Mouse (Mus musculus) intestine, embryonic 16.5 days (tissue): ENCODE data around the gene Lrrc8a. TPM values are rescaled to one million over a fixed set of nuclear protein-coding genes. Genes with fewer than 3 reads are reported as not detected.

ENCODE experiments used
- ATAC-seq: fragments of 200-750 bp; cut with Nextera tagmentation; 2 replicates; pipeline ENCODE4 v1.8.0; 2017; ENCODE audit warnings: moderate TSS enrichment, moderate library complexity
- H3K27ac ChIP-seq: fragments of 300-500 bp; sonication (generic); 2 replicates; pipeline ENCODE4 v1.5.1; 2014; ENCODE audit warnings: mild to moderate bottlenecking, low read length
- H3K27me3 ChIP-seq: fragments of 300-500 bp; sonication (generic); replicated peaks from 2 replicates; pipeline ENCODE4 v1.6.1; 2014; ENCODE audit warnings: low read length, control low read depth, mixed read lengths; ENCODE audit not compliant: control insufficient read depth, insufficient read depth
- H3K36me3 ChIP-seq: fragments of 300-500 bp; sonication (generic); 2 replicates; pipeline ENCODE4 v1.6.1; 2014; ENCODE audit warnings: low read length, control low read depth; ENCODE audit not compliant: control insufficient read depth, insufficient read depth
- H3K4me1 ChIP-seq: fragments of 300-500 bp; sonication (generic); 2 replicates; pipeline ENCODE4 v1.6.1; 2014; ENCODE audit warnings: low read length, control low read depth, mixed read lengths; ENCODE audit not compliant: control insufficient read depth, insufficient read depth
- H3K4me2 ChIP-seq: fragments of 300-500 bp; sonication (generic); 2 replicates; pipeline ENCODE4 v1.6.1; 2014; ENCODE audit warnings: low read depth, low read length, control low read depth
- H3K4me3 ChIP-seq: fragments of 300-500 bp; sonication (generic); 2 replicates; pipeline ENCODE4 v1.5.1; 2014; ENCODE audit warnings: mild to moderate bottlenecking, low read length
- H3K9ac ChIP-seq: fragments of 300-500 bp; sonication (generic); 2 replicates; pipeline ENCODE4 v1.6.1; 2014; ENCODE audit warnings: low read depth, low read length
- H3K9me3 ChIP-seq: fragments of 300-500 bp; sonication (generic); 2 replicates; pipeline ENCODE4 v1.6.1; 2016; ENCODE audit warnings: low read length, control low read depth; ENCODE audit not compliant: control insufficient read depth
- WGBS: fragments of 180-500 bp; shearing (Covaris S2); extraction: QIAGEN DNeasy Blood & Tissue Kit; methylation state at CpG from one replicate; pipeline ENCODE4 v1.1.7; 2014; 5-methylcytosine and 5-hydroxymethylcytosine counted together
- polyA plus RNA-seq: library from polyadenylated mRNA; unstranded; fragments of >200 nt; fragmentation: Nextera tagmentation; extraction: Ambion mirVana; gene quantifications from 2 replicates; pipeline ENCODE4 v1.2.1, GENCODE M21; 2015

The Lrrc8a gene
- polyA plus RNA-seq, 1 experiment from 2014 or later = 37.4 TPM

DNA sequence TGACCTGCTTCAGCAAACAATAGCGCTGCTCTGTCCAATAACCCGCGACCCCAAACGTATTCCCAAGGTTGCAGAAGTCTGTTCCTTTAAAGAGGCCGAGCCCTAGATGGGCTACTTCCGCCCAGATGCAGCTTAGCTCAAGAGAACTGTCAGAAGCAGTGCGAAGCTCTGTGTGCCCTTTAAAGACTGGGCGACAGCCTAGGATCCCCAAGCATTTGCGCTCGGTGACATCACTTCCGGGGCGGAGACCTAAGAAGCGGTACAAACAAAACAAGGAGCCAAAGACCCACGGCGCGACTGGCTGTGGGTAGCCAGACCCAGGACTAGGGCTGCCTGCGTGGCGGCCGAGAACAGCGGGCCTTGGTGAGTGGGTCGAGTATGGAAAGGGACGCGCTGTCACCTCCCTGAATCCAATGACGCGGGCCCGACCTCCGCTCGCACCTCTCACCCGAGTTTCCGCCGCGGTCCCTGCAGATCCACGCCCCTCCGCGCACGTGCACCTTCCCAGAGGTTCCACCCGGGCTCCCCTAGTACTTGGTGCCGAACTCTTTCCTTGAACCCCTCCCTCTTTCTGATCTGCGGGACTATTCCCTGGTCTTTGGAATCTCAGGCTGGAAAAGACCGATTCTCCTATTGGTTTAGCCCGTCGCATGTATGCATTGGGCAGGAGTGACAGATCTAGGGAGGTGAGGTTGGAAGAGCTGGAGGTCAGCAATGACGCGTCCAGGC, 31.7 kb upstream of the Lrrc8a start, which contains the start of gene Kyat1:
Gene Kyat1 (minus strand): TSS at position 219 of the 729 bp plus-strand sequence.
- peak within 1 kb of the TSS; percentile 77 for H3K4me3 ChIP-seq
- H3K9me3 ChIP-seq = no peaks in the 10 kb centered on the region
- no peaks in the 10 kb centered on the region for H3K36me3 ChIP-seq
- H3K27me3 ChIP-seq = no peaks in the 10 kb centered on the region
- ATAC-seq = peak; percentile 97
- H3K9ac ChIP-seq = peak within 1 kb of the TSS; percentile 81
- WGBS = under 1% methylated on average over 44 of the region's 44 CpGs
- peak within 1 kb of the TSS; percentile 88 for H3K4me2 ChIP-seq
- peak within 1 kb of the TSS; percentile 86 for H3K27ac ChIP-seq
- H3K4me1 ChIP-seq = peaks cover 12% of the 10 kb centered on the region

DNA sequence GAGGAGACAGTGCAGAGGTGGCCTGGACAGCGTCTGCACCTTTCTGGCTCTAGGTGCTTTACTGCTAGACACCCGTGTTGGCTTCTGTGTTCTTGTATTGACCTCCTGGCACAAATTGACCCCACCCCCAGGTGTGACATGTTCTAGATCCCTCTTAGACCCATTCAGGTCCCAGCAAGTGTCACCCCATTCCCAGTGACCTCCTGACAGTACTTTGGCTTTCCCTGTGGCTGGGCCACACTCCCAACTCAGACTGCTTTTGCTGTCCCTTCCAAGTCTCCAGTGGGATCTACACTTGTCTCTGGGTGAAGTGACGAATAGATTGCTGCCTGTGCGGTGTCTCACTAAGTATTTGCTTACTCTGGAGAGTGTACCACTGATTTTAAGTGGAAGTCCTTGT, 30.1 kb upstream of the Lrrc8a start:
- Histone ChIP-seq H3K27ac (no peak overlapping the region), H3K27me3 (no peaks in the 10 kb centered on the region), H3K9me3 (no peaks in the 10 kb centered on the region), H3K4me1 (peaks cover 12% of the 10 kb centered on the region), H3K4me3 (no peak overlapping the region), H3K9ac (no peak overlapping the region), H3K4me2 (no peak overlapping the region), H3K36me3 (no peaks in the 10 kb centered on the region)
- WGBS = 82% methylated on average over 4 of the region's 4 CpGs
- no peak for ATAC-seq

DNA sequence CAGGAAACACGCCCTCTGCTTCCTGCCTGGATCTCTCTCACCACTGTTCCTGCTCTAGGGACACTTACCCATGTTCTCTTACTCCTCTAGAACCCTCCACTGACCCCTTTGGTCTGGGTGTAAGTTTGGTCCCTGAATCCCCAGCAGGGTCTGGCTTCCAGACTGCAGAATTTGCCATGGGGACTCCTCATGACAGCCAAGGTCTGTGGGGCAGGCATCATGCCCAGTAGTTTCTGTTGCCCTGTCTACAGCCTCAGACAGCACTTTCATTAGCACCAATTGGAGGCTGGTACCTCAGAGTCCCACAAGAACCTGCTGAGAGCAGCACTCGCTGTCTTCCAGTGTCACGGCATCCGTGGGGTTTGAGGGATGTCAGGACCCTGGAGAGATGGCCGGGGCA, 29.6 kb upstream of the Lrrc8a start:
- H3K4me1 ChIP-seq = peaks cover 12% of the 10 kb centered on the region
- 82% methylated on average over 5 of the region's 5 CpGs for WGBS
- no peak for ATAC-seq
- H3K27me3 ChIP-seq = no peaks in the 10 kb centered on the region
- H3K4me2 ChIP-seq = no peak overlapping the region
- no peaks in the 10 kb centered on the region for H3K36me3 ChIP-seq
- H3K9ac ChIP-seq = no peak overlapping the region
- H3K9me3 ChIP-seq = no peaks in the 10 kb centered on the region
- no peak overlapping the region for H3K4me3 ChIP-seq
- H3K27ac ChIP-seq = no peak overlapping the region

DNA sequence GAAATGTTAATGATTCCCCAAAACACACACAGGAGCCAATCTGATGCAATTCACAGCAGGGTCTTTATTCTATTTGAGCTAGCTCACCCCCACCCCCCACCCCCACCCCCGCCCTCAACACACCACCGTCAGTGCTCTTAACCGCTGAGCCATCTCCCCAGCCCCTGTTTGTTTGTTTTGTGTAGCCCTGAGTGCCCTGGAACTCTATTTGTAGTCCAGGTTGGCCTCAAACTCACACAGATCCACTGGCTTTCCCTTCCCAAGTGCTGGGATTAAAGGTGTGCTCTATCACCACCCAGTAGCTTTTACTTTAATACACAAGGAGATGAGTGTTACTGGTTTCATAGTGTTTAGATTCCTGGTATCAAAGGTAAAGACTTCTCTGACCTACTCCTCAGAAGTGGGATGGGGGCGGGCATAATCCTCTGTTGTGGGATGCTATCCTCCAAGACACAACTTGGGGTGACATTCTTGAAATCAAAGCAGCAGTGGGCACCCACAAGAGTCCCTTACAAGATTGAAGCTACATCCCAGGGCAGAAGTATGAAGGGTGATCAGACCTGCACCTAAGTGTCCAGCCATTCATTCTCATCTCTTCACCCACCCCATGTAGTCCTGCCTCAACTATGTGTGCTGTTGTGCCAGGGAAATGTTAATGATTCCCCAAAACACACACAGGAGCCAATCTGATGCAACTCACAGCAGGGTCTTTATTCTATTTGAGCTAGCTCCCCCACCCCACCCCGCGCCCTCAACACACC, 25.9 kb upstream of the Lrrc8a start:
- 71% methylated on average over 6 of the region's 6 CpGs for WGBS
- no peak overlapping the region for H3K9ac ChIP-seq
- no peak overlapping the region for H3K4me2 ChIP-seq
- no peak overlapping the region for H3K4me3 ChIP-seq
- no peaks in the 10 kb centered on the region for H3K9me3 ChIP-seq
- no peaks in the 10 kb centered on the region for H3K27me3 ChIP-seq
- H3K36me3 ChIP-seq = no peaks in the 10 kb centered on the region
- no peak overlapping the region for H3K27ac ChIP-seq
- peaks cover 2% of the 10 kb centered on the region; the same call in 1 of the 2 replicates for H3K4me1 ChIP-seq
- no peak for ATAC-seq

DNA sequence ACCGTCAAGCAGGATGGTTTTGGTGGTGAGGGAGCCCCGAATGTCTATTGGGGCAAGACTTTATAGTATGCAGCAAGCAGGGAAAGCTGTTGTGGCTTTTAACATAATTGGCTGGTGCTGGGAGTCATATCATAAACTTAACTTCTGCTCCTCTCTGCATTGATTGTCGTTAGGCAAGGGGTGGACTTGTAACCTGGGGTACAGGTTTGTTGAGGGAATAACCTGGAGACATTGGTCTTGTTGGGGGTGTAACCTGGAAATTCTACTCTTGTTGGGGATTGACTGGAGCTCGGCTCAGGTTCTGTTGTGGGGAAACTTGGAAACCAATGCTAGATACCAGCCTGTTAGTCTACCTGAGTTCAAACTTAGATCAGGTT, 25.4 kb upstream of the Lrrc8a start:
- Histone ChIP-seq H3K27me3 (no peaks in the 10 kb centered on the region), H3K4me3 (no peak overlapping the region), H3K27ac (no peak overlapping the region), H3K9ac (no peak overlapping the region), H3K36me3 (no peaks in the 10 kb centered on the region), H3K9me3 (no peaks in the 10 kb centered on the region), H3K4me2 (no peak overlapping the region), H3K4me1 (no peaks in the 10 kb centered on the region)
- ATAC-seq = no peak
- WGBS = 65% methylated on average over 4 of the region's 4 CpGs

DNA sequence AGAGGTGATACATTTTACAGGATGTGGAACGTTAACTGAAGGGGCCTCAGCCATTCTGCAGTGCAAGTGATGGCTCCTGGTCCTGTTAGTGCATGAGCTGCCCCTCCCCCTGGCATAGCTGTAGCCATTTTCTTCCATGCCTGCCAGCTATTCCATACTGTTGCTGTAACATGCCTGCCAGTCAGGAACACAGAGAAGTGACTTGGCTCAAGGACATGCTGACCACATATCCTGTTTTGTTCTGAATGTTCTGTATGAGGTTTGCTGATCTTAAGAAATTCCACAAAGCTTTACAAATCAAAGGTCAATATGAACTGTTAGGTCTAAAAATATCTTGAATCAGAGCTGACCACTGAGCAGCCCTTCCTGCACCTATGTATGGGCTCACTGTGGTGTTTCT, 24.6 kb upstream of the Lrrc8a start:
- ATAC-seq = no peak
- Histone ChIP-seq H3K27me3 (no peaks in the 10 kb centered on the region), H3K27ac (no peak overlapping the region), H3K4me1 (no peaks in the 10 kb centered on the region), H3K4me3 (no peak overlapping the region), H3K9ac (no peak overlapping the region), H3K36me3 (no peaks in the 10 kb centered on the region), H3K4me2 (no peak overlapping the region), H3K9me3 (no peaks in the 10 kb centered on the region)
- WGBS = 51% methylated on average over 1 of the region's 1 CpGs

DNA sequence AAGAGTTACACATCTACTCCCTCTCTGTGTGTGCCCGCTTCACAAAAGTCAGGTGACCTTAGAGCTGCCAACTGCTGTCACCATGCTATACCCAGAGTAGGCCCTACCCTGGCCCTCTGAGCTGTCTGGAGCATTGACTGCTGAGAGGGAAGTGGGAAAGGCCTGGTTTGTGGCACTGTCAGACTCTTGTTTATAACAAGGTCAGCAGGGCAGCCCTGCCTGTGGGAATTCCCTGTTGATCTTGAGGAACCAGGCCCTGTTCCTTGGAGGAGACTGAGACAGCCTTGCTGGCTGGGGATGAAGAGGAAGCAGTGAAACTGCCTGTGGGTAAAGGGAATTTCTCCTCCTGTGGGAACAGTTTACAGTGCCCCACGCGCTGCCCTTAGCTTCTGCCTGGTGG, 22.8 kb upstream of the Lrrc8a start:
- Histone ChIP-seq H3K4me2 (no peak overlapping the region), H3K4me1 (no peaks in the 10 kb centered on the region), H3K9me3 (no peaks in the 10 kb centered on the region), H3K4me3 (no peak overlapping the region), H3K27ac (no peak overlapping the region), H3K27me3 (no peaks in the 10 kb centered on the region), H3K36me3 (no peaks in the 10 kb centered on the region), H3K9ac (no peak overlapping the region)
- 67% methylated on average over 3 of the region's 3 CpGs for WGBS
- ATAC-seq = no peak

DNA sequence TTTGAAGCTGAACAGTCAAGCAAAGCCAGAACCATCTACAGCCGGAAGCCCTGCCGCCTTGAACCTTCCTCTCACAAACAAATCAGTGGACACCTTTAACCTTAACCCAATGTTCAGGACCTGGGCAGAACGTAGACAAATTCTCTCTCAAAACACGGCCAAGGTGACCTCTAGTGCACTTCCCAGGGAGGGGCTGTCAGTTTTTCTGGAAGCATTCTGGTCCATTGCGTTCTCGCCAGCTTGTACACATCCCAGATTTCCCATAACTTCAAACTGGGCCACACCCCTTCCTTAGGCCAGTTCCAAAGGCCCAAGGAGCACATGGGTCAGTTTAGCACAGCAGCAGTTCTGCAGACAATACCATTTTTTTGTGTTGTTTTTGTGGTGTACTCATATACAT, 22.0 kb upstream of the Lrrc8a start:
- WGBS = 57% methylated on average over 6 of the region's 6 CpGs
- H3K27ac ChIP-seq = no peak overlapping the region

DNA sequence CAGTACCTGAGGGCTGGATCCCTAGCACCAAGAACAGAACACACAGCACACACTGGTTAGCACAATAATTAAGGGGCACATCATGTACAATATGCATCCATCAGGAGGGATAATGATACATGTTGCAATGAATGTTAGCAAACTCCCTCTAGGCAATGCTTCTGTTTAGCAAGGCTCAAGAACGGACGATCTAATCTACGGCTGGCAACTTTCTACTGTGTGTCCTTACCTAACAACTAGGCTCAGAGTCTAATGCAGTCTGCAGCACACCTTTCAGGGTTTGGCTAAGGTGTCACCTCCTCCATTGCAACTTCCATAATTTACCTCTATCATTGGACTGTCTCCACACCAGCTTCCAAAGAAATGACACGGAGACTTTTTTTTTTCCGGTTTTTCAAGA, 21.2 kb upstream of the Lrrc8a start:
- H3K4me1 ChIP-seq = no peaks in the 10 kb centered on the region
- no peaks in the 10 kb centered on the region for H3K36me3 ChIP-seq
- no peak overlapping the region for H3K27ac ChIP-seq
- H3K9me3 ChIP-seq = no peaks in the 10 kb centered on the region
- H3K9ac ChIP-seq = no peak overlapping the region
- ATAC-seq = no peak
- H3K4me2 ChIP-seq = no peak overlapping the region
- WGBS = 92% methylated on average over 5 of the region's 5 CpGs
- H3K4me3 ChIP-seq = no peak overlapping the region
- no peaks in the 10 kb centered on the region for H3K27me3 ChIP-seq

More for the DNA sequence above, 22.0 kb upstream of the Lrrc8a start:
- H3K9me3 ChIP-seq = no peaks in the 10 kb centered on the region
- no peaks in the 10 kb centered on the region for H3K4me1 ChIP-seq
- no peak overlapping the region for H3K4me3 ChIP-seq
- no peaks in the 10 kb centered on the region for H3K27me3 ChIP-seq
- no peaks in the 10 kb centered on the region for H3K36me3 ChIP-seq
- H3K4me2 ChIP-seq = no peak overlapping the region
- no peak for ATAC-seq
- H3K9ac ChIP-seq = no peak overlapping the region
